Mouse (Mus musculus) B cell, adult 2 months (primary cell): ENCODE data around the gene Gabra5.

ENCODE experiments used
- DNase-seq, 2 experiments: peaks; one replicate each; pipeline ENCODE4 v3.0.0; 2022

The Gabra5 gene

DNA sequence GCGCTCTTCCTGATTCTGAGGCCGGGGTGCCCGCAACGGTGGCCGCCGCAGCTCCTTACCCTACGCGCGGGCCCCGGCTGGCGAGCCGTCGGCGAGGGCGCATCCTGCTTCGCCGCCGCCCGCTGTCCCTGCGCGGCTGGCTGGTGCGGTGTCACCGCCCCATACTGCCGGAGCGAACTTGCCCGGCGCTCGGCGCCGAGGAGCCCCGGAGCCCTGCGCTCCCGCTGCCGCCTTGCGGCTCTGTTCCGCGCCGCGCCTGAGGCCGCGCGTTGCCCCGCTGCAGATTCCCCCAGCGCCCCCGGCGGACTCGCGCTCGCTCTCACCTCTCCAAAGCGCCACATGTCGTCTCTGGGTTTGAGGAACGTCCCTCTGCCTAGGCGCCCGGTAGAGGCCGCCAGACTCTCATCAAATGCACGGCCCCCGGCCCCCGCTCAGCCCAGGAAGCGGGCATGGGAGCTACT is at the start of gene Gabra5:
Gene Gabra5, minus strand, starts transcription at position 379 of the 461 bp plus-strand sequence.
- no peak for DNase-seq

DNA sequence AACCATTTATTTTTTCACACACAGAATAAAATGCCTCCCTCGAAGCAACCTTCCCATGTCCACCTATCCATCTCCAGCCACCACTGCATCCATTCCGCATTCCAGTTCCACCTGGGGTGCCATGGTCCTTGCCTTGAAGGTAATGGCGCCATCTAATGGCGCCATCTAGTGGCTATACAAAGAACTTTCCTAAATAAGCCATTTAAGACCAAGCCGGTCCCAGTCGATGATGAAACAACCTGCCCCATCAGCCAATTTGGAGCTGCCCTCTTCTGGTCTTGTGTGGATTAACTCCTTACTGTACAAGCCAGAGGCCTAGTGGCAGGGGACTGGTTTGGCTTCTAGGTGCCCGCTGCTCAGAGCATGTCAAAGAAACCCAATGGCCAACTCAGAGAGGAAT is 28.7 kb upstream of the Gabra5 start:
- DNase-seq: no peak

DNA sequence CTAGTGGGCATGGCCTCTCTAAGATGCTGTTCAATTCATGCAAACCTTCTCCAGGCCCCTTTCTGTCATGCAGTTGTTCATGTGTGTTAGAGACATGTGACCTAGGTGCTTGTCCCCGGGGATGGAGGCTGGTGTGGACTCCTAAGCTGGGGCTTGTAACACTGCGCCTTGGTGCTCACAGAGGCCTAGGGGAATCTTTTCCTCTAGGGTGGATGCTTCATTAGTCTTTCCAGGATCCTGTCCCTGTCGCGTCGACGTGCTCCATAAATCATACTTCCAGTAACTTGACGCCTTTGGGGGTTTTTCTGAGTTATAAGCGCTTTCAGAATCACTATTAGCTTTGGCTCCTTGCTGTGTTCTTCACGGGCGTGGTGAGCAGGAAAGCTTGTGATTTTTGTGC is 22.8 kb upstream of the Gabra5 start:
- DNase-seq: no peak

DNA sequence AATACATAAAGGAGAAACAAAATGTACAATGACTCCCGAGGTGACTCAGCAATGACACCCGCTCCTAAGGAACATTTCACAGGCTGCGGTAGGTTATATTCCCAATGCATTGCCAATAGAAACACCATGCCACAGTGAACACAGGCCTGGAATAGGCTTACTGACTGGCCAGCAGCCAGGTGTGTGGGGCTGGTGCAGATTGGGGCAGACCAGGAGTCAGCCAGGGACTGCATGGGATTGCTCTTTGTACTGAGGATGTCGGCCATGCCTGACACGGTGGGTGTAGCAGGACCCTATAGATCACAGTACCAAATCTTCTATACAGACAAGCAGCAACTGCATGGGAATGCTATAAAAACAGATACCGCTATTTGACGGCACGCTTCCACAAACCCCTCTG is 20.1 kb upstream of the Gabra5 start:
- DNase-seq: no peak

DNA sequence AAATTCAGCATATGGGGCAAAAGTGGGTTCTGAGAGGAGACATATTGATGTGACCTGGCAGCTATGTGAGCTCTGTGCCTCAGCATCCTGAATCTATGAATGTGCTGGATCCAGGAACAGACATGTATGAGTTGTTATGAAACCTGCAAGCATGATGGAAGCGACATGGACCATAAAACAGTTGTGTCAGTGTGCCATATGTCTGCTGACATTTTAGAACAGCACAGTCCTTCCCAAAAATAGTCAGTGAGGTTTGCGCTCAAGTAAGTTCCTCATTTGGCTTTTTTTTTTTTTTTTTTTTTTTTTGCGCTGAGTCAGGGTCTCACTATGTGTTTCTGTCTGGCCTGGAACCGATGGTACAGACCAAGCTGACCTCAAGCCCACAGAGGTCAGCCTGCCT is 19.6 kb upstream of the Gabra5 start:
- no peak for DNase-seq

DNA sequence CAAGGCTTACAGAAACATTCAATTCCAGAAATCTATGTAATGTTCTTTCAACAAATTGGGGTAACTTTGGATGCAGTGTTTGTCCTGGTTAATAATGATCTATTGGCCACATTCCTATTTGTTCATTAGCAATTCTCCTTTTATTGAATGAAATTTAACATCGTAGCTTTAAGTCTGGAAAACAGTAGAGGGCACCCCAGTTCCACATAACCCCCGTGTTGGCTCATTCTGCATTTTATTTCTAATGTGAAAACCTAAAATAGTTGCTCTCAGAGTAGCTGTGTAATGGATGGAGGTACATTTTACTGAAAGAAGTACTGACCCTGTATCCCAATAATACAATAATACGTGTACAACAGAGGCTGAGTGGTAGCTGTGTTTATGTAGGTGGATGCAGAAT is 3.1 kb upstream of the Gabra5 start:
- no peak for DNase-seq

DNA sequence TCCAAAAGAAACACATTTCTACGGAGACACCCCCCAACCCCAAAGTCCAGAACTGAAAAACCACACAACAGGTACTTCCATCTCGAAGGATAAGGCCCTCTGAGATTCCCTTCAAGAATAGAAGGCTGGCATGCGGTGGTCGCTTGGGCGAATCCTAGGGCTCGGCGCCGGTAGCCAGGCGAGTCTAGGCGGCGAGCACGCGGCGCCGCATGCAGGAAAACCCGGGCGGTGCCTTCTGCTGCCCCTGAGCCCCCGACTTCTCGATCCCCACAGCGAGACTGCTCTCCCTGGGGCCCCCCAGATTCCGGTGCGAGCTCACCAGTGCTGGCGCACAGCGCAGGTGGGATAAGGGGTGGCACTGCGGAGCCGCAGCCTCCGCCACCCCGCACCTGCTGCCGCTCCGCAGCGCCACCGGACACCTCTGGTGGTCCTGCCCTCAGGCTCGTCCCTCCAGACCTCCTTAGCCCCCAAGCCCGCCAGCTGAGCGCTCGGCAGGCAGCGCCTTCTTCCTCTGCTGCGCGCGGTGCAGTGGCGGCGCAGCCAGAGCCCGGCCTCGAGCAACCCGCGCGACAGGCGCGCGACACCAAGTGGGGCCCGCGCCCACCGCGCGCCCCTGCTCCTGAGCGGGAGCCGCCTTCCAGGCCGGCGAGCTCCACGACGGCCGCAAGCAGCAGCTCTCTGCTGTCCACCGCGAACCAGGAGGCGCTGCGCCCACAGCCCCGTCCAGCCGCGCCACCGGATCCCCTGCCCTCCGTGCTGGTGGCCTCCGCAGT is 813 bp downstream of the Gabra5 start:
- no peak for DNase-seq

DNA sequence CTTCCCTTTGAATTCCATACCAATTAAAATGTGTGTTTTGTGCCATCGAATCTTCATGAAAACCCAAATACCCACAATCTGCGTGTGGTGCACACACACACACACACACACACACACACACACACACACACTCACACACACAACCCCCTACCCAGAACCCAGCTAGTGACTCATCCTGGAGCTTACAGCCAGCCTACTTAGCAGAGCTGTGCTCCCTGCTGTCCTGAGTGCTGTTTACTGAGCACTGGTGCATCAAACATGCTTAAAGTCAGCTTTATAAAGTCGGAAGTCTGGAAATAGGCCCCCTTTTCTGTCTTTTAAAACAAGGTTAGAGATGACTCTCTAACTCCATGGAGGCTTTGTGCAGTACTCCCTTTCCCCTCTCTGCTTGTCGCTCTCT is 7.0 kb downstream of the Gabra5 start:
- no peak for DNase-seq

DNA sequence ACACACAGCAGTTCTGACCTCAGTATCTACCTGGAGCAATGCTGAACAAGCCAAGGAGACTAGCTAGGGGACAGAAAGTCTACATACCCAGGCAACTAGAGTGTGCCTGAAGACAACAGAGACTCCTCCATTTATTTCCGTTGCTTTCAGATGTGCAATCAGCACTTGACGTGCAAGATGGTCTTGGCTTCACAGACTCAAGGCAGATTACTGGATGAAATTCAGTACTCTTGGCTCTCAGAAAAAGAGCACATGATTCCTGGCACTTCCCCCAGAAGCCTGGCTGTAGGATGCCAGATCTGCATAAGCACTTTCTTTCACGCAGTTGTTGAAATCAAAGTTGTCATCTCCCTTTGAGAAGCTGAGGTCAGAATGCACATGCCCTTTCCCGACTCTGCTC is 18.1 kb downstream of the Gabra5 start:
- DNase-seq: no peak

DNA sequence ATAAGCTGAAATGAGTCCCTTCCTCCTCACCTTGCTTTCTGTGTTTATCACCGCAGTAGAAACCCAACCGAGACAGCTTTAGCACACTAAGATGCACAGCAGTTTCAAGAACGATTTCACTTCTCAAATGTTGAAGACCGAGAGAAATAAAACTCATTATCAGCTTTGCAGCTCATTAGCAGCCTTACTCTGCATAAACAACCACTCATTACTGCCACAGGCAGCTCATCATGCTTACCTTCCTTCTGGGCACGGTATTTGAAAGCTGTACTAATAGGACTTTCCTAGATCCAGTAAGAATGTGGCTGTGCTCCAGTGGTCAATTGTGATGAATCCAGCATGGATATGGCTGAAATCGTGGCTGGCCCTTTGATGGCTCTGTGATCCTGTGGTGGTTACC is 23.0 kb downstream of the Gabra5 start:
- no peak for DNase-seq

DNA sequence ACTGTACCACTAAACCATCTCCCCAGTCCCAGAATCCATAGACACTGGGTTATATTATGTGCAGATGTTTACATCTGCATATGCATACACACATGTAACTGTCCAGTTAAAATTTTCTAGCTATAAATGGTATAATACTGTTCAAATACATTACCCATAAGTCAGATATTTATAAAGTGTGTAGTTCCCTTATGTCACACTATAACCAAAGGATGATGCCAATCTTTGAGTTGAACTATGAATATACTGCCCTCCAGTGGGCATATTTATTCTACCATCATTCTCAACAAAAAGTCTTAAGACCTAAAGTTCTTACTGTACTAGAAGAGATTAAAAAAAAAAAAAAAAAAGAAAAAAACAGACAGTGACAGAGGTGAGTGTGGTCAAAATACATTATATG is 27.0 kb downstream of the Gabra5 start:
- DNase-seq: no peak

DNA sequence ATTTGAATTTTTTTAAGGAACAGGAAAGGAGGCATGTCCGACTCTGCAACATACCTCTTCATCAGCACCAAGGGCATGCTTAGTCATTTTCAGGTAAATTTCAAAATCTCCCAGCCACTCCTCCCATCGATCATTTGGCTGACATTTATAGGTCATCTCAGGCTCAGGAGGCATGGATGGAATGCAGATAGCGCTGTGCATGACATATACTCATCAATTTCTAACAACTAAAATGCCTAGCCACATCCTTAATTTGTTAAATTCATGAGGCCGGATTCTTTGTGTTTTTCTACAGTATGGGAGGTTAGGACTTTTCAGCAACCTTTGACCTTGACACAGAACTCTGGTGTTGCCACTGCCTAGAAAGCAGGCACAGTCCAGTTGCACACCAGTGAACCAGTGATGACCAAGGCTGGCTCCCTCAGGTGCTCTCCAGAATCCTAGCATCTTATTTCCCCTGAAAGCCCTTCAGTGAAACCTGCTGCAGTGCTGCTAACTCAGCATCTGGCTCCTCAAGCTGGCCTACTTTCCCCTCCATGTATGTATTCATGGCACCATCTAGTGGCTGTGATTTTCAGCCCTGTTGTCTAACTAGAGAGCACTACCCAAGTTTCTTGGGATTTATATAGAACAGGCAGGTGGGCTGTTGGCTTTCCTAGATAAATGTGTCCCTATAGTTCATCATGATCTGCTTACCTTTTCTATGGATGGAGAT is 35.9 kb downstream of the Gabra5 start:
- no peak for DNase-seq

DNA sequence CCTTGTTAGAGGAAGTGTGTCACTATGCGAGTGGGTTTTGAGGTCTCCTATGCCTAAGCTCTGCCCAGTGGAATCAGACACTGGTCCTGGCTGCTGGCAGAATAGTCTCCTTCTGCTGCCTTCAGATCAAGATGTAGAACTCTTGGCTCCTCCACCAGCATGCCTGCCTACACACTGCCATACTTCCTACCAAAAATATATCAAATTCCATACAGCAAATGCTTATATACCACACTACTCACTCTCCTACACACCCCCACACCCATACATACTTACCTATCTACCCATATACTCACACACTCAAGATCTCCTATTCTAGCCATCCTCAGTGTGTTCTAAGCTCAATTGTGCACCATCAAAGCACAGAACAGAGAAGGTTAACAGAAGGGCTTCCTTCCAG is 38.5 kb downstream of the Gabra5 start:
- DNase-seq: no peak

DNA sequence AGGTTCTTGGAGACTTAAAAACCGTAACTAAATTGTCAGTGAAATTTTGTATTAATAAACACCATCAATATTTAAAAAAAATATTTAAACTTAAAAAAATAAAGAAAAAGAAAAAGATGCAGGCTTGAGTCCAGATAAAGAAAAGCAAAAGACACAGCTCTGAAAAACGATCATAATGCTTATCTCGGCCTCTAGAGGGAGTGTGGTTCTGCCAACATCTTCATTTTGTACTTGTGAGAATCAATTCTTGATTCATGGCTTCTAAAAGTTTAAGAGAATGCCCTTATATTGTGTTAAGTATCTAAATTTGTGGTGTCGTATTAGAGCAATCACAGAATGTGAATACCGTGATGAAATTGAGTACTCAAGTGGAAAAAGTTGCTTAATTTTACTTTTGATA is 49.5 kb downstream of the Gabra5 start:
- DNase-seq: no peak

DNA sequence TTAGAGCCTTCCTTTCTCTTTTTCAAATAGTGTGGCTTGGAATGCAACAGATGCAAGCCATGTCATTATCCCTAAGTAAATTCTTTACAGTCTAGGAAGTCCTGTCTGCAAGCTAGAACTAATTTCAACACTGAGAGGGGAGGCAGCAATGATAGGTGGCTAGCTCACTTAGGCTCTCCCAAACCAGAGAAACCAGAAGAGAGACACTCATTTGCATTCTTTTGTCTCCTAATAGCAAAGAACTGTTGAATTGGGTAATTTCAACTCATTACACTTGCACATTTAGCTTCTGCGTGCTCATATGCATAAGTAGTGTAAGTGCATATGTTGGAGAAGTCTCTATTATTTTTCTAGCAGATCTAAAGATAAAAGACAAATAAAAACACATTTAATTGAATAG is 61.6 kb downstream of the Gabra5 start:
- no peak for DNase-seq

DNA sequence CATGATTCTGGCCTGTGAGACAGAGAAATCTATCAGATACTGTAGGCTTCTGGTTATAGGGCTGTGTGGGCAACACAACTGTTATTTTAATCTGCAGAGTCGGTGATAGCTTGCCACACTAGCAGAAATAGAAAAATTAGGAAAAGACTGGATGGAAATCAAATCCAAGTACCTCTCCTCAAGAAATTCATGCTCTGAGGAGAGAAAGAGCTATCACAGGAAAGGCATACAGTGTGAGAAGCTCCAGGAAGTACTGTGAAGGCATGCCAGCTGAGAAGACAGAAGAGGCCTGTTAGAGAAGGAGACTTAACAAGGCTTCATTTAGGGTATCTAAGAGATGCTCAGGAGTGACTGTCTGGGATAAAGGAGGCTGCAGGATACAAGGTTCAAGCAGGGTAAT is 87.2 kb downstream of the Gabra5 start:
- no peak for DNase-seq

DNA sequence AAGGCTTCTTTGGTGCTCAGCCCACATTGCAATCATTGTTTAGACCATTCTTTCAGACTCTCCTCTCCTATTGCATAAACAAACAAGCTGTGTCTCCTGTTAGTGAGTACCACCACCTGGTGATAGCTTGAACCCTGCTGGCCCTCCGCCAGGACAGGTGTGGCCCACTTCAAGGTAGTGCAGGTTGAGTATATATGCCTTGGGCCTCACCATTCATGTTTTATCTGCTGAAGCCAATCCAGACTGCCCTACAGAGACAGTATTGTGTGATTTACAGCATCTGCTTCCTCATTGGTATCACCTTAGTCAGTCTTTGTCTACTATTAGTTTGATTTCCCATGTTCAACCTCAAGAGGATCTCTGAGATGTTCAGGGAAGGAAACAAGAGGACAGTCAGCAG is 88.8 kb downstream of the Gabra5 start:
- no peak for DNase-seq

DNA sequence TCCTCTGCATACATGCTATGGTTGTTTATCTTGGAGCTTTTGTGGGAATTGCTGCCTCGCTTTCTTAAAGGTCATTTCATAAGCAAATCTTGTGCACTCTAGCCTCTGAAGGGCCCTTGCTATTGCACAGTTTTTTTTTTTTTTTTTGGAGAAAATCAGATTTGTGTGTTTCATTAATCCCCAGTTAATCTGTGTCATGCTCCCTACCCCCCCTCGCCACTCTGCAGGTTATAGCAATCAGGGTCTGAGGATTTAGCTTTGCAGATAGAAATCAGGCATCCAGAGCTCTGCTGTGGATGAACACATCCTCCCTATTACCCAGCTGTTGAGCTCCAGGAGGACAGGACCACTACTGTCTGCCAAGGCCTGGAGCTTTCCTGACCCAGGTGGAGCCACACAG is 90.5 kb downstream of the Gabra5 start, which contains the start of gene Gabrb3:
Gene Gabrb3, plus strand, starts transcription at position 301 of the 400 bp plus-strand sequence.
- no peak for DNase-seq

DNA sequence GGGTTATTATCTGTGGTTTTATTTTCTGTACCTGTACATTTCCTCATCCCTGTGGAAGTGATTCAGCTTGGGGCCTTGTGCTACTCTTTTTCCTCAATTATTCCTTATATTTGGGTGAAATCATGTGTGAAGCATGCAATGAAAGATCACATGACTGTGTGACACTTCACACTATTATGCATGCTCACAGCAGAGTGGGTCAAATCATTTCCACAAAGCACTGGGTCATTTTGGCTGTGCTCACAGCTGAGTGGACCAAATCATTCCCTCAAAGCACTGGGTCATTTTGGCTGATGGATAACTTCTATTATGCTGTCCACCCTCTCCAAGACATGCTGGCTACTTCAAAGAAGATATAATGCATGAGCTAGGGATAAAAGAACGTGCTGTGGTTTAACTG is 97.0 kb downstream of the Gabra5 start:
- DNase-seq: no peak

DNA sequence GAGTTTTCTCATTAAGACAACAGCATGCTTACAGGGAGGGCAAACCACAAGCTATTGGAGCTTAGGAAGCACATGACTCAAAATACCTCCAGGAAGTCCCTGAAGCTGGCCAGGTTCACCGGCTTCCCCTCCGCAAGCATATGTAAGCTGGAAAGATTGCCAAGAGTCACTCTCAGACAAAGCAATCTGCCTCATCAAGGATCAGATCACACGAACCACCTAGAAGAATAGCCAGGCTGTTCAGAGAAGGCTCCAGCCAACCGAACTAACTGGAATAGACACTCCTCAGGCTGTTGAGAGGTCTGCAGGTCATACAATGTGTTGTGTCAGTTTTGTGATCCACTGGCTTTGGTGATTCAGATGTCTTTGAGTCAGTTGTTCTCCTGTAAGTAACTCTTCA is 98.7 kb downstream of the Gabra5 start:
- no peak for DNase-seq

DNA sequence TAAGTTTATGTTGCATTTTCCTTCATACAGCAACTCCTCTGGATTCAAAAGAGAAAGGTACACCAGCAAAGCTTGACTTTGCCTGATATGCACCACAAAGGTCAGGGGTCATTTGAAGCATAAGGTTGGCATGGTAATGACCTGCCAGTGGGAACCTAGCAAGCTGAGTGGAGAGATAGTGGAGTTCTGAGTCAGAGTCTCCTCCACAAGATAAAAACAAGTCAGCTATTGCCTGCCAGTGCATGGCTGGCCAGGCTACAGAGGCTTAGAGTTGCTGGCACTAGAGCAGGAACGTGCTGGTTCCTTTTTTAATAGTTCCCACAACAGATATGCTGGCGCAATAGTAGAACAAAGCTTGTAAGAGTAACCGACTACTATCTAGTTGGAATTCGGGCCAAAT is 116.3 kb downstream of the Gabra5 start:
- no peak for DNase-seq

DNA sequence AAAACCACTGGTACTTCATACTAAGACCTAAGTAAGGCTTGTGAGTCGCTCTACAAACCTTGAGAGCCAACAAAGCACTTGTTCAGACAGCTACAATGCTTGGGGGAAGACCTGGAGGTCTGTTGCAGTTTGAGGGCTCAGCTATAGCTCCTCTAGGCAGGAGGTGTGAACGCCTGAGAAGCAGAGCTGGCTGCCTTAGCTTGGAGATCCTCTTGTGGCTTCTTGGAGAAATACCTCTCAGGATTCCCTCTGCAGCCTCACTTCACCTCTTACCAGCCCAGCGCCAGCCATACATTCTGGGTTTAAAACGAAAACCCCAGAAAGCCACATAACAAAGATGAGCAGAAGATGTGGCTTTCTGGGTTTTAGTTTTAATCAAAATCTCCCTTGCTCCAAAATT is 119.8 kb downstream of the Gabra5 start:
- no peak for DNase-seq

DNA sequence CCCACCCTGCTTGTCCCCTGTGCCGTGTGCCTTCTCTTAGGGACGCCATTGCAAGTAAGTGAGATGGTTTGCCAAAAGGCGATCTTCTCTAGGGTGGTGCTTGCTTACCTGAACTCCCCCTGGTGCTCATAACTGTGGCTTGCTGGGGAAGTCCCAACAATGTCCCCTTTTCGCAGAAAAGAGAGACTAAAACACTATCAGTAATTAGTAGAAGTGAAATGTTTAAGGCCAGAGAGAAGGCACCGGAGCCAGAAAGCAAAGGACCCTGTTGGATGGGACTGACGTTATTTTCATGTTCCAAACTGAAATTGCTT is 122.6 kb downstream of the Gabra5 start:
- no peak for DNase-seq

DNA sequence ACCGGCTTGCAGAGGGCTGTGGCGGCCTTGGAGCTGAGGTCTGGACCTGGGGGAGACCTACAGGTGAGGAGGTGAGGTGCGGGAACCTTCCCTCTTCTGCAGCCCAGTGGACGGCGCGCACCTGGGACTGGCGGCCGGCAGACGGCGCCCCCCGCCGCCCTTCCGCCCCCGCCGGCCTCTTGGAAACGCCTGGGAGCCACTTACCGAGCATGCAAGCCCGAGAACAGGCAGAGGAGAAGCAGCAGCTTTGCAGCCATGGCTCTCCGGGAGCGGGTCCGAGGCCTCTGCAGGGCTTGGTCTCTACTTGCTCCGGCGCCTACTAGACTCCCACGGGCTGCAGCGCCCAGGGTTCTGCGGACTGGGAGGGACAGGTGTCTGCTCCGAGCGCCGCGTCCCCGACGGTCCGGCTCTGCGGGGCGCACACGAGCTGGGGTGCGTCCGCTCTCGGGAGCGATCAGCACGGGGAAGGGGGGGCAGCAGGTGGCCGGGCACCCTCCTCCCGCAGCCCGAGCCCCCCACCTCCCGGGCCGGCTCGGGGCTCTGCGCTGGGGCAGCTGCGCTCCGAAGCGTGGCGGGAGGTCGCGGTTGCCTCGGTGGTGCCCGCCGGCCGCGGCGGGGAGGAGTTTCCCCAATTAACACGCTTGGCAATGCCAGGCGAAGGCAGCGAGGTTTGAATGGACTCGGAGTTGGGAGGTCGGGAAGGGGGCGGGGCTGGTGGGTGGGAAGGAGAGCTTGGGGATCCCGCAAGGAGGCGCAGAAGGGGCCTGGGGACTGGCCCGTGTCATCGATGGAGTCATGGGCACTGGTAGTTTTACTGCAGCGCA is 123.1 kb downstream of the Gabra5 start, which contains the start of gene Gabrg3:
Gene Gabrg3, minus strand, starts transcription at position 672 of the 824 bp plus-strand sequence.
- DNase-seq: no peak
